Mouse (Mus musculus): ENCODE results near the gene Tns2. TPM values are rescaled to one million over a fixed set of nuclear protein-coding genes. Genes with fewer than 3 reads are reported as not detected.

The Tns2 gene
- total RNA-seq, 1 experiment from 2014 or later = 3.6 TPM

DNA sequence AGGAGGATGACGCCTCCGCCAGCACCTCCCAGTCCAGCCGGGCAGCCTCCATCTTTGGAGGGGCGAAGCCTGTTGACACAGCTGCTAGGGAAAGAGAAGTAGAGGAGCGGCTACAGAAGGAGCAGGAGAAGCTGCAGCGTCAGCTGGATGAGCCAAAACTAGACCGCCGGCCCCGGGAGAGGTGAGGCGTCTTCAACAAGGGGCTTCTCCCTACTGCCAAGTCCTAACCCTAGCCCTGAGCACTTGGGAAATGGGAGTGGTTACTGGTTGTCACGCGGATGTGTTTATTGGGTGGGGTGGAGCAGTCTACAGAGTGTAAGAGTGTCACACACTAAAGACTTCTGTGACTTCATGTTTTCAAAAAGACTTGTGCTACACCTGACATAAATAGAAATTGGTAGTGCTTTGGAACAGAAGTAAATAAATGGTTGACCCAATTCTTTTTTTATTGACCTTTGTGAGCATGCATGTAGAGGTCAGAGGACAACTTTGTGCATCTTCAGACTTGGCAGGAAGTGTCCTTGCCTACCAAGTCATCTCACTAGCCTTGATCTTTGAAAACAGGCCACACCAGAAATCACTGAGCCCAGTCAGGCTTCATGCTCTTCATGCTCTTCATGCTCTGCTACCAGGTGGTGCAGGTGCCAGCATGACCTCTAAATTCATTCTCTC, 10.2 kb upstream of the Tns2 start:
- no peak for ATAC-seq (replicated peaks in 1 of 2; ENCODE audit: insufficient read depth in 1 of 2, low FRiP score in 2 of 2, low TSS enrichment in 1 of 2, low read depth in 1 of 2, poor library complexity in 2 of 2, severe bottlenecking in 2 of 2)

DNA sequence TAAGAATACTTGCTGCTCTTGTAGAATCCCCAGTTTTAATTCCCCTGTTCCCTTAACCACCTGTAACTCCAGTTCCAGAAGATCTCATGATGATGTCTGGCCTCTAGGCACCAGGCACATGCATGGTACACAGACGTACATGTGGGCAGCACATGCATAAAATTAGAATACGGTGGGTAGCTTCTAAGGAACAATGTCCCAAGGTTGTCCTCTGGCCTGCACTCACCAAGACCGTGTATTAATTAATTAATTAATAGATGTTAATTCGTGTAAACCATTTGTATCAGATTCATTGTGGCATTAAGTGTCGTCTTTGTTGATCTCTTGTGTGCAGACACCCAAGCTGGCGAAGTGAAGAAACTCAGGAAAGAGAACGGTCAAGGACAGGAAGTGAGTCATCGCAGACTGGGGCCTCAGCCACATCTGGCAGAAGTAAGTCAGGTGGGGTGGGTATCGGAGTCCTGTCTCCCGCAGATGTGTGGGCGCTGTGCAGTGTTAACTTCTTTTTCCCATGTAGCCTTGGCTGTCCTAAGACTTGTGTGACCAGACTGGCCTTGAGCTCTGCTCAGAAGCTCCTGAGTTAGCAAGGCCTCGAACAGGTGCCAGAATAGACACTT, 9.0 kb upstream of the Tns2 start:
- peak; percentile 42 to 63; a peak in 2 of 4 replicates for ATAC-seq (replicated peaks in 1 of 2; ENCODE audit: insufficient read depth in 1 of 2, low FRiP score in 2 of 2, low TSS enrichment in 1 of 2, low read depth in 1 of 2, poor library complexity in 2 of 2, severe bottlenecking in 2 of 2)

DNA sequence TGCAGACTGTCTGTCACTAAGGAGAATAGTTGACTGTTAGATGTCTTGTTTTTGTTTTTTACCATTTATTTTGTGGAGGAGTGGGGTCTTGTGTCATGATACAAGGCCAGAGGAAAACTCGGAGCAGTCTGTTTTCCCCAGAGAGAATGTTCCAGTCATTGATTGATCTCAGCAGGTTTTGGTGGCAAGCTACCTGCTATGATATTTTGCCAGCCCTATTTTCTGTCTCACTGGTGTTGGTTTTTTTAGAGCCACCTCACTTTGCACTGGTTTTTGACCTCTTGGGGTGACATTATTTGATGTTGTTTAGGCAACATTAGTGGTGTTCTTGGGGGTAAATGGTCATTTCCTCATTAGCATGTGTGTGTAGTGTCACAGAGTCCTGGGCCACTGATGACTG, 8.5 kb upstream of the Tns2 start:
- no peak for ATAC-seq (replicated peaks in 1 of 2; ENCODE audit: insufficient read depth in 1 of 2, low FRiP score in 2 of 2, low TSS enrichment in 1 of 2, low read depth in 1 of 2, poor library complexity in 2 of 2, severe bottlenecking in 2 of 2)

DNA sequence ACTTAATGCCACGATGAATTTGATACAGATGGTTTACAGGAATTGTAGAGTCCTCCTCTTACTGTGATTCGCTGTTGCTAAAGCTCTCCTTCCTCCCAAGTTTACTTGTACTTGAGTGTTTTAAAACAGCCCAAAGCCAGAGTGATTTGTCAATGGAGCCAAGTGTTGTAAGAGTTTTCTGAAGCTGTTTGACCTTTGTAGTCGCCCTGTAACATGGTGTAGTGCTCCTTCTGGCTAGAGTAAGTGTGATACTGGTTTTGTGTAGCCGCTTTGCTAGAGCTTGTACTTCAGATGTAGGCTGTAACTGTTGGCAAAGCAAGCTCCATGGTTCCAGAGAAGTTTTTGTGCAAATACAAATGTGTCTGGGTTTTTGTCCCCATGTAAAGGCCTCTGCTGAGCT, 8.0 kb upstream of the Tns2 start:
- ATAC-seq (replicated peaks in 1 of 2; ENCODE audit: insufficient read depth in 1 of 2, low FRiP score in 2 of 2, low TSS enrichment in 1 of 2, low read depth in 1 of 2, poor library complexity in 2 of 2, severe bottlenecking in 2 of 2) = no peak

DNA sequence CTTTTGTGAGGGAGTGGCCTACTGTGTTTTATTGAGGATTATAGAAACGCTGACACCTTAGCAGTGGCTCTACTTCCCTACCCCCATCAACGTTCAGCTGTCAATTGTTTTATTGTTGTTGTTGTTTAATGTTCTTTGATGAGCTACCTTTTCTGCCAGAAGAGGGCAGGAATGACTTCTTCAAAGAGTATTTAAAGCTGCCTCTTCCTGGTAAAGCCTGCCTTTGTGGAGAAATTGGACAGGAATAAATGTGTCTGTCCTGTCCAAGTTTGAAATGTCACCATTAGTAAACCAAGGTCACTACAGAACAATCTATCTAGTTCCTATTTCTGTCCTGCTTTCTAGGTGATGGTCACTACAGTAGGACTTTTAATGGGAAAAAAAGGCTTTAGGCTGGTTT, 6.1 kb upstream of the Tns2 start:
- no peak for ATAC-seq (replicated peaks in 1 of 2; ENCODE audit: insufficient read depth in 1 of 2, low FRiP score in 2 of 2, low TSS enrichment in 1 of 2, low read depth in 1 of 2, poor library complexity in 2 of 2, severe bottlenecking in 2 of 2)

DNA sequence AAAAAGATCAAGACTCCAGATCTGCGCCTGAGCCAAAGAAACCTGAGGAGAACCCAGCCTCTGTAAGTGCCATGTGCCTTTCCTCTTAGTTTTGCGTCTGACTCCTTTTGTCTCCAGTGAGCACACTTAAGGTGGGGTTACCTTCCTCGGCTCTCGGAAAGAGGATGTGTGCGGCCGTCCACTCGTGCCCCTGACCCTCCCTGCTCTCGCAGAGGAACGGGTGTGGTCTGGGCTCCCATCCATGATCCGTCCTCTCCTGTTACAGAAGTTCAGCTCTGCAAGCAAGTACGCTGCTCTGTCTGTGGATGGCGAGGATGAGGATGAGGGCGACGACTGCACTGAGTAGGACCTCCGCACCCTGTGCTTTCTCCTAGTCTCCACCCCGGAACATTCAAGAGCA, 5.2 kb upstream of the Tns2 start:
- ATAC-seq (replicated peaks in 1 of 2; ENCODE audit: insufficient read depth in 1 of 2, low FRiP score in 2 of 2, low TSS enrichment in 1 of 2, low read depth in 1 of 2, poor library complexity in 2 of 2, severe bottlenecking in 2 of 2) = no peak

DNA sequence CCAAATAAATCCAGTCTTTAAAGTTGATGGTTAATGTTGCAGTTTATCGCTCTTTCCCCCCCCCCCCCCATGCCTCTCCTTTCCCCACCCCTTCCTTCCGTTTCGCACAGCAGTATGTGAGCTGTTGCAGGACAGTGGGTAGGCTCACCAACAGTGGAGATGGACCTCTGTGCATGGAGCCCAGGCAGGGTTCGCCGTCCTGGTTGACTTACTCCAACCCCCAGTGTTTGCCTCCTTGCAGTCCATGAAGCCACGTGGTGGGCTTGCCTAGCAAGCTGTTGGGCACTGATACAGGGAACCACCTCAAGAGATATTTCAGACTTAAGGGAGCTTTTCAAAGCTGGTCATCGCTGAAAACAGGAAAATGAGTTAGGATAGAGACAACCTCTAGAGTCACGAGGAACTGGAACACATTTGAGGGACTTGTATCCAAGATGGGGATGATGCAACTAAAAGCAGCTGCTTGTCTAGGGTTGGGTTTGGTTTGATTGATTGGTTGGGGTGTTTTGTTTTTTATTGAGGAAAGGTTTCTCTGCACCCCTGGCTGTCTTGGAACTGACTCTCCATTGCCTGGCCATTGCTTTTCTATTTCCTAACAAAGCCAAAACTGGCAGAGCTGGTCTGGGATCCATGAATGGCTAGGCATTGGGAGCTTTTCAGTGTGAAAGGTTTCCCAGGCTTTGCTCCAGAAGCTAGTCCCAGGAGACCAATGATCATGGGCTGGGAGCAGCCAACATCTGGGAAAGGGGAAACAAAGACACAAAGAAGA, 2.9 kb upstream of the Tns2 start:
- no peak for ATAC-seq (replicated peaks in 1 of 2; ENCODE audit: insufficient read depth in 1 of 2, low FRiP score in 2 of 2, low TSS enrichment in 1 of 2, low read depth in 1 of 2, poor library complexity in 2 of 2, severe bottlenecking in 2 of 2)

DNA sequence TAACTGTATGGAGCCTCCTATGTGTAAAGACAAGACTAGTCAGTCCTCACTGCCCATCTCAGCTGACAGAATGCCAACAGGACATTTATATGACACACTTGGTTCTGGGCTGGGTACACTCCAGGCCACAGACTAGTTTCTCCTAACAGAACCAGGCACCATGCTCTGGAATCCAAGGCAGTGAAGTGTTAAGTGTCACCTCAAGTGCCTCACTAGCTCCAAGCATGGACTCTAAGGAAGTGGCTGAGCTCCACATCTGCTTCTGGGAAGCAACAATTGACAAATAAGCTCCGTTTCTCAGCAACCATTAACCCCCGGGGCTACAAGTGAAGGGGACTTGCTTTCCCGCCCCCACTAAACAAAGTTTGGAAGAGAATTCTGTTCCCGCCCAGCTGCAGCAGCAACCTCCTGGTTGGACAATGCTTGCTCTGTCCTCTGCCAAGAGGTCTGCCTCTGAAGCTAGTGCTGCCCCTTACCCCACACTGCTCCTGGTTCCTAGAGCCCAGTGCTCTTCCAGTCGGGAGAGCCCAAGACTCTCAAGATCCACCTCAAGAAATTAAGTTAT, 2.1 kb upstream of the Tns2 start:
- ATAC-seq (replicated peaks in 1 of 2; ENCODE audit: insufficient read depth in 1 of 2, low FRiP score in 2 of 2, low TSS enrichment in 1 of 2, low read depth in 1 of 2, poor library complexity in 2 of 2, severe bottlenecking in 2 of 2) = no peak

DNA sequence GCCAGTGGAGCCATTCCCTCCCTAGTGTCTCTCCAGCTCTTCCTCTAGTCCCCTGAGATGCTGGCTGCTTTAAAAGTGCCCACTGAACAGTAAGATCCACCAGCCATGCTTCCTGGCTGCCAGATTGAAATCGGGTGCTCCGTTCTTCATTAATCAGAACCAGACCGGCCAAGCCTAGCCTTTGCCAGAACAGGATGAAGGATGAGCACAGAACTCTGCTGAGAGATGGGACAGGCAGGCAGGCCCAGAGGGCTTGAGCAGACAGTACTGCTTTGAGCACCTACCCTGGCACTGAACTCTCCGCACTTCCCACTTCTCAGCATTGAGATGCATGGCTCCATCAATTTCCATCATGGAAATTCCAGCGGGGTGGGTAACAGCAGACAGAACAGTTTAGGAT, 953 bp upstream of the Tns2 start:
- no peak for ATAC-seq (replicated peaks in 1 of 2; ENCODE audit: insufficient read depth in 1 of 2, low FRiP score in 2 of 2, low TSS enrichment in 1 of 2, low read depth in 1 of 2, poor library complexity in 2 of 2, severe bottlenecking in 2 of 2)

DNA sequence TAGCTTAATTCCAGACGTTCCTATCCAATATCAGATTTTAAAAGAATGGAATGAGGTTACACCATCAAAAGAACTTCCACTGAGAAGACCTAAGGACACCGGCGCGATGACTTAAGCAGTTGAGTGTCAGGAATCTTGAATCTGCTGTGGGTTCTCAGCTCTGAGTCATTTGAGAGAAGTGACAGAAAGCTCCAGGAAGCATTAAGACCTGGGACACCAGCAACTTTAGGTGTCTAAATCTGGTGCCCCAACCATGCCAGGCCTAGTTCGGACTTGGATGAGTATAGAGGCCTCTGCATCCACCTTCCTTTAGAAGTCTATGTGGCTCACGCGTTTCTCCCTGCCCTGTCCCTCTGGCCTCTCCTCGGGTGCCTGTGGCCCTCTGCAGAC, 447 bp upstream of the Tns2 start:
- ATAC-seq (replicated peaks in 1 of 2; ENCODE audit: insufficient read depth in 1 of 2, low FRiP score in 2 of 2, low TSS enrichment in 1 of 2, low read depth in 1 of 2, poor library complexity in 2 of 2, severe bottlenecking in 2 of 2) = no peak

DNA sequence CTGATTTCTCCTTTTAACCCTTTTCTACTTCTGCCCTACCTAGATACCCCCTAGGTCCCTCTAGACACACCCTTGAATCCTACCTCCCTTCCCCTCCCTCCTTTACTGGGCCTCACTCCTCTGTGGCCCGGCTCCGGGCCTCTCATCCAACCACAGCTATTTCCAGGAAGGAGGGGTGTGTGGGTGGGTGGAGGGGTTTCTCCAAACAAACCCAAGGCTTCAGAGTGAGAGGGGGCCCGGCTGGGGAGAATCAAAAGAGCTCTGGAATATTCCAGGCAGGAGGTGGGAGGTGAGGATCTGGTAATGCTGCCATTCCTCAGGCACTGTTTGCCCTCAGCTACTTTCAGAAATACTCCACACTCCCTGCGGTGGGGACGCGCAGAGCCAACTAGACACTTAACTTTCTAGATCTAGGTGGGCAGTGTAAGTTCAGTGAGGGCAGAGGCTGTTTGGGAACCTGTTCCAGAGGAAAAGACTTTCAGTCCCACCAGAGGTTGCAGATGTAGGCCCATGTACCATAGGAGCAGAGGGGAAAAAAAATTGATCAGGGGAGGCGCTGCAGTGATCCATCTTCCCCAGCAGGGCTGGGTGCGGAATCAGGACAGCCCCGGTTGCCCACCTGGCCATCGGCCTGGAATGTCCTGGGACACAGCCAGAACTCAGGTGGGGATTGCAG, 921 bp downstream of the Tns2 start:
- ATAC-seq (replicated peaks in 1 of 2; ENCODE audit: insufficient read depth in 1 of 2, low FRiP score in 2 of 2, low TSS enrichment in 1 of 2, low read depth in 1 of 2, poor library complexity in 2 of 2, severe bottlenecking in 2 of 2) = no peak

DNA sequence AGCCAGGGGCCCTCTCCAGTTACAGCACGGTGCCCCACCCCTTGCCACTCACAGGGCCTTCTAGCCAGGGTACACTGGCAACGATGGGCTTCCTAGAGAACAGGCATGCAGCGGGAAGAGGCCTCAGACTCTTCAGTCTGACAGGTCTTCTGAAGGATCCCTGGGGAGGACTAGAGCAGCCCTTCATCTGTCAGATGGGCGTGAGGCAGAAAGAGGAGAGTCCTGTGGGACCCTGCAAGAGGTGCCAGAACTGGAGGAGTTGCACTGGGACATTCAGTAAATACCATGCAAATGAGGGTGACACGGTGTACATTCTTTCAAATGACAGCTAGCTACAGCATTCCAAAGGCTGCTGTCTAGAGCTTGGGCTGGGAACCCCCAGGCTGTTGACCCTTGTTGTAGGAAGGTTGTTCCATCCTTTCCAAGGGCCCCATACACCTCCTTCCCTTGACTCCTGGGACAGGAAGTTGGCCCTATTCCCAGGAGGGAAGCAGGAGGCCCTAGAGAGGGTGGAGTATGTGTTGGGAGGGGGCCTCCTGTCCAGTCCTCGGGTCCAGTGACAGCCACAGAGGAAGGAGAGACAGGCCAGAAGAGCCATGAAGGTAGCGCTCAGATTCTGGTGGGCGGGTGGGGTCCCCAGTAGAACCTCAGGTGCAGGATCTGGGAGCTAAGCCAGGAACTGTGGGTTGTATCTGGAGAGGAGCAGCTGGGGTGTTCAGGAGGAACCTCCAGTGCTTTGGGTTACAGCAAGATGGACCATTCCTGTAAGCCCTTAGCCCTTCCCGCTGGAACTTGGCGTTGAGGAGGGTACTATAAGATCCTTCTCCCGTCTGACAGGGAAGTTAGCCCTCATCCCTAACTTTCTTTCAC, 1.7 kb downstream of the Tns2 start:
- no peak for ATAC-seq (replicated peaks in 1 of 2; ENCODE audit: insufficient read depth in 1 of 2, low FRiP score in 2 of 2, low TSS enrichment in 1 of 2, low read depth in 1 of 2, poor library complexity in 2 of 2, severe bottlenecking in 2 of 2)

DNA sequence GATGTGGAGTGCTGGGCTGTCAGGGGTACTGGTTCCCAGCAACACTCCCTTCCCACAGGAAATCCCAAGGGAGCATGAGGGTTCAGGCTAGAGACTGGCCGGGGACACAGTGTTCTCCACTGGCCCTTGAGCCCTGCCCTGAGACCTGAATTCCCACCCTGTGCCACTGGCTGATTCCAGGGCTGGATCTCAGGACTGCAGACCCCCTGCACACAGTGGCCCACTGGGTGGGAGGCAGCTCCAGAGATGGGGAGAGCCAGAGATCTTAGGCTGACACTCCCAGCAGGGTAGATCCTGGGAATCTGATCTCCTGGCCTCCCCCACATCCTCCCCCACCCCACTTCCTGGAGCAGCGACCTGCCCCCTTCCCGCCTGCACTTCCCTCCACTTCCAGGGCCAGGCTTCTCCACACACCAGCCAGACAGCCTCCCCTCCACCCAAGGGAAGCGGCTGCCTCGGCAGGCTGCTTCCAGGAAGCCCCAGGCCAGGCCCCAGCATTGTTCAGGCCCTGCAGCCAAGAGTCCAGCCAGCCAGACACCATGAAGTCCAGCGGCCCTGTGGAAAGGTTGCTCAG, 2.4 kb downstream of the Tns2 start:
- ATAC-seq (replicated peaks in 1 of 2; ENCODE audit: insufficient read depth in 1 of 2, low FRiP score in 2 of 2, low TSS enrichment in 1 of 2, low read depth in 1 of 2, poor library complexity in 2 of 2, severe bottlenecking in 2 of 2) = no peak

DNA sequence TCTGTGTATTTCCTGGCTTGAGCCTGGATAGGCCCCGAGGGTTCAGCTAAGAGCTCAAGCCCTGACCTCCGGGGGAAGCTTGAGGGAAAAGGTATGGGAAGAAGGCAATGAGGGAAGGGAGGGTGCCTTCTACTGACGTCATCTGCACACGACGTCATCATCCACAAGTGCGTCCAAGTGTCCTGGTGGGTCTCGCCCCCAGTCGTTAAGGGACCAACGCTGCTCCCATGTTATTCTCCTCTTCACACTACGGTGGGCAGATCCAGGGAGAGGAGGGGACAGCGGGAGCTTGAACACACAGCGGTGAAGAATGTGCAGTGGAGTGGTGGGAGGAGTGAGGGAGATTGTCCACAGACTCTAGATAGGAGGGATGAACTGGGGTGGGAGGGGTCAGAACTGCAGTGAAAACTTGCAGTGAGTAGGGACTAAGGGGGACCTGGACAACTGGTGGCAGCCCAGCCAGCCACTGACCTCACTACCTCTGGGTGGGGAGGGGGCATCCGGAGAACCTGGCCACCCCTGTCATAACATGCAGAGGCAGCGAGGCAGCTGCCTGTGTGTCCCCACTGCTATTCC, 3.2 kb downstream of the Tns2 start:
- no peak for ATAC-seq (replicated peaks in 1 of 2; ENCODE audit: insufficient read depth in 1 of 2, low FRiP score in 2 of 2, low TSS enrichment in 1 of 2, low read depth in 1 of 2, poor library complexity in 2 of 2, severe bottlenecking in 2 of 2)

DNA sequence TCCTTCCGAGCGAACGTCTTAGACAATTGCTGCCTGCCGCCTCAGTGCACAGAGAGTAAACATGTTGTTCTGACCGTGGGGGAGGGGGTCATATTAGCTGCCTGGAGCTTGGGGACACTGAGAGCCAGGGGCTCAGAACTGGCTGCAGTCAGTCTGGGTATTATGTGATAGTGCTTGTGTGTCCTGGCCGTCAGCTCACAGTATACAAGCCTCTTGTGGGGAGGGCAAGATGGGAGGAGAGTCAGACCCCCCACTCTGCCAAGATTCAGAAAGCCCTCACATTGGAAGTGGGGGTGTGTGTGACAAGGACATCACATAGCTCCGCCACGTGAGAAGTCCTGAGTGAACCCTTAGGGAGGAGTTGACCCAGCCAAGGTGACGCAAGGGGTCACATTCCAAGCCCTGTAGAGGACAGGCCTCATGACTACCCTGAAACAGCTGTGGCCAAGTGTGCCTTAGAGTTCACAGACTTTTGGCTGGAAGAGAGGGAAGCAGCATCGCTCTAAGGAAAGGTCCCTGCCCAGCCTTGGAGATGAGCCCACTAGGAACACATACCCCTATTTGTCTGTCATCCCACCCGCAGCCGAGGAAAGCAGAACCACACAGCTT, 3.8 kb downstream of the Tns2 start:
- no peak for ATAC-seq (replicated peaks in 1 of 2; ENCODE audit: insufficient read depth in 1 of 2, low FRiP score in 2 of 2, low TSS enrichment in 1 of 2, low read depth in 1 of 2, poor library complexity in 2 of 2, severe bottlenecking in 2 of 2)

DNA sequence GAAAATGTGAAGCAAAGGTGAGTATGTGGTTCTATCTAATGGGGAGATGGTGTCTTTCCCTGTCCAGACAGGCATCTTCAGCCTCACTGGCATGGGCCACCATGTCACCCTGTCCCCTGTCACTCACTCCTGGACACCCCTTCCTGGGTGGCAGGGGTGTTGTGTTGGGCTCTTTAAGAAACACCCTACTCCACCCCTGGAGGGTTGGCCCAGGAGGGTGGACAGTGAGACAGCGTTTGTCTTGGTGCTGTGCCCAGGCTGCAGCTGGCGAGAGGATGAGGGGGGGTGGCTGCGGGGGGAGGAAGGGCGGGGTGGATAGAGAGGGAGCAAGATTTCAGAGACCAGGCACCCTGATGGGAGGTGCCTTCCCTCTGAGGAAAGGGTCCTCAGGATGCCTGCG, 5.1 kb downstream of the Tns2 start:
- no peak for ATAC-seq (replicated peaks in 1 of 2; ENCODE audit: insufficient read depth in 1 of 2, low FRiP score in 2 of 2, low TSS enrichment in 1 of 2, low read depth in 1 of 2, poor library complexity in 2 of 2, severe bottlenecking in 2 of 2)

Measured in hematopoietic stem cell, adult 5-6 weeks (primary cell).